Mouse (Mus musculus): ENCODE measurements around the gene Klhl36. TPM values are rescaled to one million over a fixed set of nuclear protein-coding genes. Genes with fewer than 3 reads are reported as not detected.

Klhl36 gene
- 10 to 100 TPM; 13.2 to 14.1 TPM for total RNA-seq (2023)

GRCm38 (mm10) chr8:119861706-119862389 is at the start of gene Klhl36:
TSS of gene Klhl36 (plus strand) at chr8:119862266.

GRCm38 (mm10) chr8:119840275-119840808 is 21.7 kb upstream of the Klhl36 start, which contains the start of gene Cotl1:
TSS of gene Cotl1 (minus strand) at chr8:119840544.

GRCm38 (mm10) chr8:119909944-119910546 is 48.0 kb downstream of the Klhl36 start, which contains the start of gene Usp10:
TSS of gene Usp10 (plus strand) at chr8:119910360.

GRCm38 (mm10) chr8:119910547-119911257 is 48.6 kb downstream of the Klhl36 start, which contains the start of gene Gm20388:
TSS of gene Gm20388 (plus strand) at chr8:119910841.

Other genes with a start within 250 kb of the Klhl36 start
- not detected for gene Adad2, start 249.5 kb upstream of the Klhl36 start, total RNA-seq (2023)
- not detected for gene Kcng4, start 226.6 kb upstream of the Klhl36 start, total RNA-seq (2023)
- not detected for gene Wfdc1, start 195.9 kb upstream of the Klhl36 start, total RNA-seq (2023)
- gene Atp2c2, start 162.3 kb upstream of the Klhl36 start, total RNA-seq (2023), result not detected
- gene Tldc1, start 83.8 kb upstream of the Klhl36 start, total RNA-seq (2023), result 1 to 10 TPM; 3.6 to 4.6 TPM
- 100 to 1,000 TPM; 381 to 385 TPM for gene Cotl1, start 21.7 kb upstream of the Klhl36 start, total RNA-seq (2023)
- gene Usp10, start 48.1 kb downstream of the Klhl36 start, total RNA-seq (2023), result 100 to 1,000 TPM; 102 to 117 TPM
- 1 to 10 TPM in 1 of 2 experiments, not detected in 1; 1.8 TPM for gene Gm20388, start 48.6 kb downstream of the Klhl36 start, total RNA-seq (2023)
- not detected for gene Crispld2, start 130.2 kb downstream of the Klhl36 start, total RNA-seq (2023)
- gene Zdhhc7, start 239.2 kb downstream of the Klhl36 start, total RNA-seq (2023), result 10 to 100 TPM; 30.4 to 34.5 TPM